Mouse (Mus musculus): ENCODE data around the gene Nelfa. TPM values are rescaled to one million over a fixed set of nuclear protein-coding genes. Genes with fewer than 3 reads are reported as not detected.

Nelfa gene
- total and polyA plus RNA-seq, 3 experiments, result 20.6 to 41.2 (median 23.9) TPM

DNA sequence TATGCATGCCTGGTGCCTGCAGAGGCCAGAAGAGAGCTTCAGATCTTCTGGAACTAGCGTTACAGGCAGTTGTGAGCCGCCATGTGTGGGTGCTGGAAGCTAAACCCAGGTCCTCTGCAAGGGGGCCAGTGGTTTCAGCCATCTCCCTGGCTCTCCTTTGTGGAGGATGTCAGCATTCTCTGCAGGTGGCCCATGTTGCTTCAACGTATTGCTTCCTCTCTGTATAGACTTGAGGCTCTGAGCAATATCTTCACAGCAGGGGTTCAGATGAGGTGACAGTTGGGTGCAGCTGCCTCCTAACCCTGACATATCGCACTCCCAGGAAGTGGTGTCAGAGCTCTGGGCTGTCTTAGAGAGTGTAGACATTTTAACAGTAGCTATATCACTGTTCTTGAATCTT is 84.7 kb downstream of the Nelfa start:
- Histone ChIP-seq H3K9me3 (replicated peaks; ENCODE audit: low read length) (no peaks in the 10 kb centered on the region), H3K27me3 (replicated peaks) (no peaks in the 10 kb centered on the region), H3K36me3 (replicated peaks in 1 of 2; ENCODE audit: control insufficient read depth in 1 of 2, insufficient read depth in 1 of 2, low read length in 1 of 2) (peaks cover 21 to 63% of the 10 kb centered on the region in 2 experiments), H3K79me2 (replicated peaks; ENCODE audit: control insufficient read depth, extremely low read depth, insufficient read depth, poor library complexity, severe bottlenecking) (peaks cover 6% of the 10 kb centered on the region), H3K4me1 (ENCODE audit: control insufficient read depth in 1 of 2, insufficient read depth in 2 of 2) (peaks cover 0 to 5% of the 10 kb centered on the region in 2 experiments; a peak in 1 of 4 replicates), H3K27ac (ENCODE audit: insufficient read depth, low read depth) (no peak overlapping the region), H3K9ac (ENCODE audit: insufficient read depth, low read depth) (no peak overlapping the region), H3K4me3 (replicated peaks in 1 of 3; ENCODE audit: low read depth in 2 of 3, low read length in 2 of 3, poor library complexity in 1 of 3) (no peak overlapping the region), H3K4me2 (ENCODE audit: insufficient read depth, low read depth, poor library complexity, severe bottlenecking) (no peak overlapping the region)
- TF ChIP-seq ETS1 (conservative IDR thresholded peaks at IDR 0.05; ENCODE audit: low read depth, low read length), result no peak
- no peak for TF ChIP-seq TBP (conservative IDR thresholded peaks at IDR 0.05; ENCODE audit: low read depth, low read length)
- TF ChIP-seq BHLHE40 (IDR thresholded peaks at IDR 0.05; ENCODE audit: low read depth, low read length), result no peak
- no peak for TF ChIP-seq TCF12 (IDR thresholded peaks at IDR 0.05; ENCODE audit: low read depth, low read length)
- TF ChIP-seq USF2 (conservative IDR thresholded peaks at IDR 0.05; ENCODE audit: low read depth, low read length), result no peak
- TF ChIP-seq POLR2AphosphoS2 (IDR thresholded peaks at IDR 0.05; ENCODE audit: low read depth, low read length), result no peak
- TF ChIP-seq ZNF384 (IDR thresholded peaks at IDR 0.05; ENCODE audit: low read depth, low read length), result no peak
- TF ChIP-seq EP300 (IDR thresholded peaks at IDR 0.05; ENCODE audit: low read length), result no peak
- TF ChIP-seq NELFE (IDR thresholded peaks at IDR 0.05; ENCODE audit: low read depth, low read length), result no peak
- DNase-seq (ENCODE audit: extremely low read depth), result no peak
- dilution Hi-C loops (cut with MboI; ENCODE audit: extremely low pct_ligation_motif_present, extremely low pct_unique_long_range_greater_than_20kb, low sequenced_read_pairs) (no loop called here), in situ Hi-C loops (cut with MboI; ENCODE audit: low pct_ligation_motif_present, low pct_unique_long_range_greater_than_20kb, low sequenced_read_pairs) (no loop called here)

Other genes starting within 250 kb of the Nelfa start
- 0.76 and 1.2 TPM in 2 replicates for gene Fgfr3, start 214.7 kb downstream of the Nelfa start, total RNA-seq (2012; rRNA removed)
- 0.12 and 0.19 TPM in 2 replicates for gene Fgfr3, start 214.7 kb downstream of the Nelfa start, total RNA-seq (2014; rRNA removed)
- gene Fgfr3, start 214.7 kb downstream of the Nelfa start, polyA plus RNA-seq (2012; ENCODE audit: insufficient read length, low read depth), result 0.23 and 0.35 TPM in 2 replicates
- gene Letm1, start 153.6 kb downstream of the Nelfa start, total RNA-seq (2012; rRNA removed), result 21.8 and 25.7 TPM in 2 replicates
- 25.1 and 27.6 TPM in 2 replicates for gene Letm1, start 153.6 kb downstream of the Nelfa start, total RNA-seq (2014; rRNA removed)
- gene Letm1, start 153.6 kb downstream of the Nelfa start, polyA plus RNA-seq (2012; ENCODE audit: insufficient read length, low read depth), result 43.0 and 43.4 TPM in 2 replicates
- 55.0 and 63.3 TPM in 2 replicates for gene Nsd2, start 115.7 kb downstream of the Nelfa start, total RNA-seq (2012; rRNA removed)
- gene Nsd2, start 115.7 kb downstream of the Nelfa start, total RNA-seq (2014; rRNA removed), result 39.8 and 43.7 TPM in 2 replicates
- gene Nsd2, start 115.7 kb downstream of the Nelfa start, polyA plus RNA-seq (2012; ENCODE audit: insufficient read length, low read depth), result 47.2 and 49.9 TPM in 2 replicates
- gene Gm1673, start 47.0 kb upstream of the Nelfa start, total RNA-seq (2012; rRNA removed), result not detected in 2 replicates
- gene Gm1673, start 47.0 kb upstream of the Nelfa start, total RNA-seq (2014; rRNA removed), result not detected in 2 replicates
- gene Gm1673, start 47.0 kb upstream of the Nelfa start, polyA plus RNA-seq (2012; ENCODE audit: insufficient read length, low read depth), result not detected in 2 replicates
- gene Nat8l, start 59.6 kb upstream of the Nelfa start, total RNA-seq (2012; rRNA removed), result 0.04 TPM in 1 of 2 replicates, not detected in the other
- not detected in 2 replicates for gene Nat8l, start 59.6 kb upstream of the Nelfa start, total RNA-seq (2014; rRNA removed)
- not detected in 2 replicates for gene Nat8l, start 59.6 kb upstream of the Nelfa start, polyA plus RNA-seq (2012; ENCODE audit: insufficient read length, low read depth)
- 0.25 and 0.55 TPM in 2 replicates for gene Poln, start 233.0 kb upstream of the Nelfa start, total RNA-seq (2012; rRNA removed)
- gene Poln, start 233.0 kb upstream of the Nelfa start, total RNA-seq (2014; rRNA removed), result 0.12 and 0.39 TPM in 2 replicates
- 0.45 and 0.64 TPM in 2 replicates for gene Poln, start 233.0 kb upstream of the Nelfa start, polyA plus RNA-seq (2012; ENCODE audit: insufficient read length, low read depth)
- gene Haus3, start 233.1 kb upstream of the Nelfa start, total RNA-seq (2012; rRNA removed), result 16.0 and 23.4 TPM in 2 replicates
- 66.0 and 93.1 TPM in 2 replicates for gene Haus3, start 233.1 kb upstream of the Nelfa start, total RNA-seq (2014; rRNA removed)
- 51.5 and 53.4 TPM in 2 replicates for gene Haus3, start 233.1 kb upstream of the Nelfa start, polyA plus RNA-seq (2012; ENCODE audit: insufficient read length, low read depth)